Mouse (Mus musculus): ENCODE measurements around the gene Calb2.

GRCm38 (mm10) chr8:110100907-110101306 is 67.1 kb downstream of the Calb2 start, which contains the start of gene Gm21964:
- no peak for TF ChIP-seq POLR2A (IDR thresholded peaks at IDR 0.05; ENCODE audit: low read depth, low read length)
- no peak for TF ChIP-seq CTCF (IDR thresholded peaks at IDR 0.05; ENCODE audit: borderline replicate concordance, insufficient read depth, low read length)

Data from embryonic fibroblast, embryonic 13.5 days (primary cell).